Mouse (Mus musculus) kidney, postnatal 10 days (tissue): ENCODE data around the gene H1f0.
A peak's percentile ranks its signal among the peaks of the same experiment; 100 is the strongest.
"Not testable (repeated sequence)": the region's sequence is repeated elsewhere in the genome, so short reads cannot be mapped to it uniquely, and the experiment has no call there.

Experiments used
- DNase-seq: peaks from one replicate; pipeline ENCODE4 v3.0.0; 2021; ENCODE audit warnings: mixed read lengths

Gene H1f0

GRCm38 (mm10) chr15:79005581-79005980, 22.7 kb upstream of the H1f0 start:
- no peak for DNase-seq

- no peak for DNase-seq
Measured at GRCm38 (mm10) chr15:79006638-79007037, 21.6 kb upstream of the H1f0 start.

GRCm38 (mm10) chr15:79007059-79007458, 21.2 kb upstream of the H1f0 start:
- DNase-seq: no peak

GRCm38 (mm10) chr15:79007836-79008235, 20.4 kb upstream of the H1f0 start:
- DNase-seq: not testable (repeated sequence)

GRCm38 (mm10) chr15:79009734-79010133, 18.5 kb upstream of the H1f0 start:
- no peak for DNase-seq

GRCm38 (mm10) chr15:79011550-79011949, 16.7 kb upstream of the H1f0 start:
- DNase-seq: no peak

- DNase-seq: no peak
Measured at GRCm38 (mm10) chr15:79013382-79013781, 14.9 kb upstream of the H1f0 start.

- no peak for DNase-seq
Measured at GRCm38 (mm10) chr15:79018191-79018590, 10.1 kb upstream of the H1f0 start.

- DNase-seq: no peak
Measured at GRCm38 (mm10) chr15:79018886-79019285, 9.4 kb upstream of the H1f0 start.

GRCm38 (mm10) chr15:79022671-79023230, 5.5 kb upstream of the H1f0 start:
- DNase-seq: peak; percentile 57

GRCm38 (mm10) chr15:79023366-79023765, 4.9 kb upstream of the H1f0 start:
- DNase-seq: no peak

- peak; percentile 60 for DNase-seq
Measured at GRCm38 (mm10) chr15:79025687-79026308, 2.5 kb upstream of the H1f0 start.

- DNase-seq: peak; percentile 76
Measured at GRCm38 (mm10) chr15:79026511-79027290, 1.5 kb upstream of the H1f0 start.

- DNase-seq: peak; percentile 70
Measured at GRCm38 (mm10) chr15:79027291-79028205, 702 bp upstream of the H1f0 start.

- DNase-seq: no peak
Measured at GRCm38 (mm10) chr15:79028823-79029484, 704 bp downstream of the H1f0 start.

- DNase-seq: no peak
Measured at GRCm38 (mm10) chr15:79029519-79030241, 1.4 kb downstream of the H1f0 start.

GRCm38 (mm10) chr15:79030551-79031435, 2.5 kb downstream of the H1f0 start:
- peak; percentile 95 for DNase-seq

- DNase-seq: not testable (repeated sequence)
Measured at GRCm38 (mm10) chr15:79031908-79032307, 3.7 kb downstream of the H1f0 start.

GRCm38 (mm10) chr15:79037913-79038328, 9.7 kb downstream of the H1f0 start:
- DNase-seq: peak; percentile 91

GRCm38 (mm10) chr15:79038331-79038730, 10.1 kb downstream of the H1f0 start:
- DNase-seq: no peak

- DNase-seq: peak; percentile 91
Measured at GRCm38 (mm10) chr15:79038853-79039252, 10.6 kb downstream of the H1f0 start.
